Mouse (Mus musculus) embryonic fibroblast, embryonic 13.5 days (primary cell): Measurements from ENCODE around the gene Kpnb1. TPM values are rescaled to one million over a fixed set of nuclear protein-coding genes. Genes with fewer than 3 reads are reported as not detected.

Source experiments
- H3K27ac ChIP-seq: 2 replicates; pipeline ENCODE4 v1.5.1; 2012; ENCODE audit warnings: low read length, control low read depth, inconsistent platforms; ENCODE audit not compliant: insufficient read depth
- H3K4me1 ChIP-seq: 2 replicates; pipeline ENCODE4 v1.6.1; 2011; ENCODE audit warnings: low read length; ENCODE audit not compliant: control insufficient read depth, insufficient read depth
- H3K4me3 ChIP-seq: 2 replicates; pipeline ENCODE4 v1.5.1; 2011; ENCODE audit warnings: mild to moderate bottlenecking, control low read depth, low read length; ENCODE audit not compliant: insufficient read depth
- CTCF ChIP-seq: IDR thresholded peaks from 2 replicates; pipeline ENCODE4 v1.5.1; 2011; ENCODE audit warnings: mild to moderate bottlenecking, control low read depth, low read length, moderate library complexity, borderline replicate concordance; ENCODE audit not compliant: insufficient read depth
- POLR2A ChIP-seq: IDR thresholded peaks from 2 replicates; pipeline ENCODE4 v1.6.1; 2011; ENCODE audit warnings: low read depth, mild to moderate bottlenecking, control low read depth, low read length, moderate library complexity
- polyA plus RNA-seq: library from polyadenylated mRNA; stranded (reverse); fragments of >200 nt; gene quantifications from 2 replicates; pipeline ENCODE4 v1.2.4, GENCODE M21; 2011; ENCODE audit warnings: low read depth; ENCODE audit not compliant: missing spikeins, insufficient read length

The Kpnb1 gene
- 272 and 280 TPM in 2 replicates for polyA plus RNA-seq

DNA sequence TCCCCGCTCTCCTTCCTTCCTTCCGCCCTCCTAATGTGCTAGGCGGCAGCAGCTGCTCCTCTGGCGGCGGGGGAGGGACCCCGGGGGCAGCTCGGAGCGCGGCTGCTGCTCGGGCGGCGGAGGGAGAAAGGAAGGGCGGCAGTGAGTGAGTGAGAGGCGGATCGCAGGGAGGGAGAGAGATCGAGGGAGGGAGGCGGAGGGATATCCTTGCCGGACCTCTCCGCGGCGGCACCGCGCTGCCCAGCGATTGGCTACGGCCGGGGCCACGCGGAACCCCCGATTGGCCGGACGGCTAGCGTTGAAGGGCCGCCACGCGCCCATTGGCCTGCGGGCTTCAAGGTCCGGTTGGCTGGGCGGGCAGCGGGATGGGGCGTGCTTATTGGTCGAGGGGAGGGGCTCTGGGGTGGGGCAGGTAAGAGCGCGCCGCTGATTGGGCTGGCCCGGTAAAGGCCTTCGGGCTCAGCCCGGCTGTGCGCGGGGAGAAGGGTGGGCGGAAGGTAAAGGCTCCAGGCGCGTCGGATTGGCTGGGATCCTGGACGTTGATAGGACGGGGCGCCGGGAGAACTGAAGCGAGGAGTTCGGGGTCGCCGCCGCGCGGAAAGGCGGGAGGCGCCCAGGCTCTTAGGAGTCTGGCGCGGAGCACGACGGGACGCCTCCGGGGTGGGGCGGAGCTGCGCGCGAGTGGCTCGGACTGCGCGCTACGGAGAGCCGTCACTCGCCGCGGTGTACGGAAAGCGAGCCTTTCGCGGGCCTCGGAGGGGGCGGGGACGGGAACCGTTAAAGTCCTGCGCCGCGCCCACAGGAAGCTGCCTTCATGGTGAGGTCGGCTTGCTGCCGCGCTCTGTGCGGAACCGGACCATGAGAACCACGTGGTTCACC, at the start of gene Kpnb1:
Gene Kpnb1 (minus strand): TSS at position 118 of the 879 bp plus-strand sequence.
- peak within 1 kb of the TSS; percentile 86 for H3K4me3 ChIP-seq
- peak within 1 kb of the TSS; percentile 93 for H3K27ac ChIP-seq
- TF ChIP-seq POLR2A = peak; percentile 79
- no peak for TF ChIP-seq CTCF
- peaks cover 17% of the 10 kb centered on the region for H3K4me1 ChIP-seq

DNA sequence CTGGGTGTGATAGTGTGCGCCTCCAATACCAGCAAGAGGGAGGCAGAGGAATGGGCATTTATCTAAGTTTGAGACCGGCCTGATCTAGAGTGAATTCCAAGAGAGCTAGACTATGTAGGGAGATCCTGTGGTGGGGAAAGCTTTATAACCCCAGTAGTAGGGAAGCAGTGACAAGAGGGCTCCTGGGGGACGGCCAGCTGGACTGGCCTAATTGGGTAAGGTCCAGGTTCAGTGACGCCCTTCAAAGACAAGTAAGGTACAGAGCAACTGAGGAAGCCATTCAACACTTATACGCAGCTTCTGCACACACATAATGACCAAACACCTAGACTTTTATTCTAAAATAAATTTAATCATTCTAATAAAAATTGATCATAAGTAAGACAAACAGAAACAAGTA, 44.8 kb upstream of the Kpnb1 start:
- no peaks in the 10 kb centered on the region for H3K4me1 ChIP-seq
- H3K4me3 ChIP-seq = no peak overlapping the region
- no peak overlapping the region for H3K27ac ChIP-seq
- no peak for TF ChIP-seq CTCF
- TF ChIP-seq POLR2A = no peak

DNA sequence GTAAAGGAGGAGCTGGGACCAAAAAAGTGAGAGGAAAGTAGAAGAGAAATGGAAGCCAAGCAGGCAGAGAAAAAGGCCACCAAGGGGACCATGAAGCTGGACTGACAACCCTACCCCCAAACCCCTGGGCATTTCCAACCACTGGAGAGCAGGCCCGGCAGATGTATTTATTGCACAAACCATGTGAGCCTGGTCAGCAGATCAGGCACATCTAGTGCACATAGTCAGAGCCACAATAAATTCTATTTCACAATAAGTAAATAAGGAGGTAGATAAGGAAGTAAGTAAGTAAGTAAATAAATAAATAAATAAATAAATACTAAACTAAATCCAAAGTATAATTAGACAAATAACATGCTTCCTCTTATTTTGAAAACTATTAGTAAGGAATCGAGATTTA, 41.7 kb upstream of the Kpnb1 start:
- no peaks in the 10 kb centered on the region for H3K4me1 ChIP-seq
- TF ChIP-seq CTCF (no peak), POLR2A (no peak)

DNA sequence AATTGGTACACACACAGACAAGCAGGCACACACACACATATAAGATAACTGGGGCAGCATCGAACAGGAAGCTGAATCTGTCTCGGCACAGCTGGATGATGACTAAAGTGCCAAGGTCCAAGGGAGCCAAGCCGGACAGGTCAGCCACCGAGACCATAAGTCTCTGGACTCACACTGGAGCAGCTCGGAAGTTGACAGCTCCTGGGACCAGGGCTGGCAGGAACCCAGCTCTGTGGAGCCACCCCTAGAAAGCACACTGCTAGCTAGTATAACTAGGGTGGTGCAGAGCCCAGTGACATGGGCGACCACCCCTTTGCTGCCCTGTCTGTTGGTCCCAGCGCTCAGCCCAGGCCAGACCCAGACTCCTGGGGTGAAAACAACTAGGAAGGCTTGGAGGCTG, 41.3 kb upstream of the Kpnb1 start:
- Histone ChIP-seq H3K27ac (no peak overlapping the region), H3K4me1 (no peaks in the 10 kb centered on the region), H3K4me3 (no peak overlapping the region)
- TF ChIP-seq POLR2A (no peak), CTCF (no peak)

More for the DNA sequence above, 41.7 kb upstream of the Kpnb1 start:
- H3K4me3 ChIP-seq = no peak overlapping the region
- H3K27ac ChIP-seq = no peak overlapping the region

GRCm38 (mm10) chr11:97226131-97226530, 38.5 kb upstream of the Kpnb1 start:
- H3K27ac ChIP-seq = no peak overlapping the region
- H3K4me1 ChIP-seq = no peaks in the 10 kb centered on the region
- H3K4me3 ChIP-seq = no peak overlapping the region
- TF ChIP-seq POLR2A = no peak
- TF ChIP-seq CTCF = no peak

GRCm38 (mm10) chr11:97223485-97223884, 35.8 kb upstream of the Kpnb1 start:
- TF ChIP-seq CTCF = no peak
- no peak for TF ChIP-seq POLR2A
- Histone ChIP-seq H3K27ac (no peak overlapping the region), H3K4me1 (no peaks in the 10 kb centered on the region), H3K4me3 (no peak overlapping the region)

DNA sequence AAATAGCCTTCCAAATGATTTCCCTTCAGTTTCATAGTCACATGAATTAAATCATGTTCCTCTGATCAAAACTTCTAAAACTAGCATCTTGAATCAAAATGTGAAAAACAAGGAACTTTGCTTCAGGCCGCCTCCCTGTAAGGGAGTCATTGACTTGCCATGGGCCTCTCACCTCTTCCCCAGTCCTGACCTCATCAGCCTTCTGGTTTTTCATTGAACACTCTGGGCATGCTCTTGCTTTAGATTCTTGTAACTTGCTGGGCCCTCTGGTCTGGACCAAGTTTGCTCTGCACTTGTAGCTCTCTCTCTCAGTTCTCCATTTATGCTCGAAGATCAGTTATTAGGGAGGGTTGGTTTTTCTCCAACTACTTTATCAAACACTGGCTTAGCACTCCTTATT, 33.9 kb upstream of the Kpnb1 start:
- no peak overlapping the region for H3K27ac ChIP-seq

DNA sequence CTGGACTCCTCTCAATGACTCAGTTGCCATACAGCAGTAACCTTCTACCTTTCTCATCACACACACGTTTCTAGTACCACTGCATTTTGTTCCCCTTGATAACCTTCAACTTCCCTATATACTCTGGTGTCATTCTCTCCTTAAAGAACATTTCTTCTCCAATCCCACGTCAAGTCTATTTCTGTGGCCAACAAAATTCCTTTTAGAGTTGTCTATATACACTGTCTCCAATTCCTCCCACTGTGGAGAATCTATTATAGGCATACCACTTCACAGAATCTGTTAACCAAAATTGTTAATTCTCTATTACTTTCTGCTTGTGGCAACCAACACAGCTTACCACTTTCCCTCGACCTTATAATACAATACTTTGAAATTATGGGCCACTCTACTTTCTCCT, 32.5 kb upstream of the Kpnb1 start:
- H3K27ac ChIP-seq = no peak overlapping the region
- H3K4me1 ChIP-seq = no peaks in the 10 kb centered on the region
- TF ChIP-seq CTCF (no peak), POLR2A (no peak)
- no peak overlapping the region for H3K4me3 ChIP-seq

More for the DNA sequence above, 33.9 kb upstream of the Kpnb1 start:
- Histone ChIP-seq H3K4me1 (no peaks in the 10 kb centered on the region), H3K4me3 (no peak overlapping the region)
- TF ChIP-seq POLR2A (no peak), CTCF (no peak)

- H3K27ac ChIP-seq = no peak overlapping the region
- TF ChIP-seq POLR2A = no peak
- TF ChIP-seq CTCF = no peak
- no peaks in the 10 kb centered on the region for H3K4me1 ChIP-seq
- no peak overlapping the region for H3K4me3 ChIP-seq
Measured at GRCm38 (mm10) chr11:97214411-97214810, 26.7 kb upstream of the Kpnb1 start.

DNA sequence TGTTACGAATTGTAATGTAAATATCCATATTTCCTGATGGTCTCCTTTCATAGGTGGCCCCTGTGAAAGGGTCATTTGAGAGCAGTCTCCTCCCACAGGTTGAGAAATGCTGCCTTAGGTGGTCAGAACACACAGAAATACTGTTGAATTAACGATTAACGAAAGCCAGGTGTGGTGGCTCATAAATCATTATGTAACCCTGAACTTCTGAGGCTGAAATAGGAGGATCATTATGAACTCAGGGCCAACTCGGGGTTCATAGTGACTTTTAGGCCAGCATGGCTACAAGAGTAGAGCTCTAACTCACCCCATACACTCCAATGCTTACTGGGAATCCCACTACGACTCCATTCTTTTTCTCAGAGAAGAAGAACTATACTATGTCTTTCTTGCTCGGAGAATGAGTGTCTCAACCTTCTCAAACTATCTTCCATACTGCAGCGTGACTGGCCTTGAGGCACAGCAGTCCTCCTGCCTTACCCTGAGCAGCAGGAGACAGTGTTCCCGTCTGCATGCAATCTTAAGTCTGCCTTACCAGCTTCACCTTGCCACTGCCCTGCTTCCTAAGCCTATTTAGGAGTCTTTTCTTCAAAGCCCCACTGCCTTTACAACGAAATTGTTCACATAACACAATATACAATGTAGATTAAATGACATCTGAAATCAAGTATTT, 23.2 kb upstream of the Kpnb1 start:
- Histone ChIP-seq H3K27ac (no peak overlapping the region), H3K4me1 (peaks cover 13% of the 10 kb centered on the region), H3K4me3 (no peak overlapping the region)
- TF ChIP-seq POLR2A (no peak), CTCF (no peak)
